Mouse (Mus musculus): Measurements from ENCODE around the gene Psat1.

GRCm38 (mm10) chr19:15983739-15984344, 36.7 kb upstream of the Psat1 start:
- TF ChIP-seq MAZ (IDR thresholded peaks at IDR 0.05; ENCODE audit: low read depth, low read length) (no peak), ZC3H11A (IDR thresholded peaks at IDR 0.05; ENCODE audit: low read depth, low read length) (no peak), EP300 (IDR thresholded peaks at IDR 0.05; ENCODE audit: low read length) (no peak), ZKSCAN1 (IDR thresholded peaks at IDR 0.05; ENCODE audit: borderline replicate concordance, low read depth, low read length) (no peak), JUND (conservative IDR thresholded peaks at IDR 0.05; ENCODE audit: low read depth, low read length) (no peak), ETS1 (conservative IDR thresholded peaks at IDR 0.05; ENCODE audit: low read depth, low read length) (no peak), MAX (IDR thresholded peaks at IDR 0.05; ENCODE audit: low read length) (no peak), CTCF (conservative IDR thresholded peaks at IDR 0.05 in 1 of 2, IDR thresholded peaks at IDR 0.05 in 1 of 2; ENCODE audit: low read depth in 2 of 2, low read length in 2 of 2) (no peak), NRF1 (IDR thresholded peaks at IDR 0.05; ENCODE audit: low read depth, low read length) (no peak)
